Mouse (Mus musculus) lung, embryonic 16.5 days (tissue): ENCODE measurements at regions not wholly inside any gene's neighbourhood (a gene's known extent, or its start where the extent isn't known, plus 50 kb on each side); places are given as distances from the start of the nearest gene placed in this dataset.

Experiments used
- ATAC-seq: fragments of 200-750 bp; cut with Nextera tagmentation; 2 replicates; pipeline ENCODE4 v1.8.0; 2017; ENCODE audit warnings: low read depth, mild to moderate bottlenecking, moderate library complexity
- H3K27ac ChIP-seq: fragments of 300-500 bp; sonication (generic); 2 replicates; pipeline ENCODE4 v1.5.1; 2014; ENCODE audit warnings: mild to moderate bottlenecking, control low read depth, low read length
- H3K27me3 ChIP-seq: fragments of 300-500 bp; sonication (generic); 2 replicates; pipeline ENCODE4 v1.6.1; 2014; ENCODE audit warnings: low read depth, low read length, mixed read lengths; ENCODE audit not compliant: control insufficient read depth, insufficient read depth
- H3K36me3 ChIP-seq: fragments of 300-500 bp; sonication (generic); 2 replicates; pipeline ENCODE4 v1.6.1; 2014; ENCODE audit warnings: low read length; ENCODE audit not compliant: control insufficient read depth, insufficient read depth
- H3K4me1 ChIP-seq: fragments of 300-500 bp; sonication (generic); replicated peaks from 2 replicates; pipeline ENCODE4 v1.6.1; 2014; ENCODE audit warnings: low read length, mixed read lengths; ENCODE audit not compliant: control insufficient read depth, insufficient read depth
- H3K4me2 ChIP-seq: fragments of 300-500 bp; sonication (generic); 2 replicates; pipeline ENCODE4 v1.6.1; 2014; ENCODE audit warnings: low read depth, low read length, control low read depth
- H3K4me3 ChIP-seq: fragments of 300-500 bp; sonication (generic); 2 replicates; pipeline ENCODE4 v1.5.1; 2014; ENCODE audit warnings: mild to moderate bottlenecking, low read length, control low read depth
- H3K9ac ChIP-seq: fragments of 300-500 bp; sonication (generic); 2 replicates; pipeline ENCODE4 v1.6.1; 2014; ENCODE audit warnings: low read length, control low read depth
- H3K9me3 ChIP-seq: fragments of 300-500 bp; sonication (generic); 2 replicates; pipeline ENCODE4 v1.6.1; 2016; ENCODE audit warnings: low read length; ENCODE audit not compliant: control insufficient read depth
- WGBS: fragments of 180-500 bp; shearing (Covaris S2); extraction: QIAGEN DNeasy Blood & Tissue Kit; methylation state at CpG from one replicate; pipeline ENCODE4 v1.1.7; 2014; 5-methylcytosine and 5-hydroxymethylcytosine counted together

DNA sequence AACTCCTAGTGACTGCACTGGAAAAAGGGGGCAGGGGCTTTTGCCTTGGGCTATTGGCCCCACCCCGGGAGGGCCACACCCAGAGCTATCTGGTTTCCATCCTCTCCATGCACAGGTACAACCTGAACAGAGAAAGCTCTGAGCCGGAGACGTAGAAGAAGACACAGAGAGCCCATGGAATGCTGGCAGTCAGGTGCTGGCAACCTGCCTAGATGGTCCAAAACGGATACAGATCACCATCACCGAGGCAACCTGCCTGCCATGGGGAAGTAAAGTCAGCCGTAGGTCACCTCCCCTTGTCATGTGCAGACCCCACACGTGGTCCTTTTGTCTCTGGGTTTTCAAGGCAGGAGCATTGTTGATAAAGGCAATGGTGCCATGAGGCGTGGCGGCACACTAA is 164.0 kb downstream of the Cct6b start:
- no peak for ATAC-seq
- no peak overlapping the region for H3K27ac ChIP-seq
- H3K4me2 ChIP-seq, result no peak overlapping the region
- 59% methylated on average over 9 of the region's 9 CpGs for WGBS
- no peak overlapping the region for H3K4me3 ChIP-seq
- no peak overlapping the region for H3K9ac ChIP-seq
- no peaks in the 10 kb centered on the region for H3K4me1 ChIP-seq
- H3K36me3 ChIP-seq, result no peaks in the 10 kb centered on the region
- peaks cover 6% of the 10 kb centered on the region; the same call in 1 of the 2 replicates for H3K27me3 ChIP-seq
- no peaks in the 10 kb centered on the region for H3K9me3 ChIP-seq

- Histone ChIP-seq H3K27me3 (peaks cover 6% of the 10 kb centered on the region; the same call in 1 of the 2 replicates), H3K4me2 (no peak overlapping the region), H3K4me1 (no peaks in the 10 kb centered on the region), H3K4me3 (no peak overlapping the region), H3K27ac (no peak overlapping the region), H3K9ac (no peak overlapping the region), H3K9me3 (no peaks in the 10 kb centered on the region), H3K36me3 (no peaks in the 10 kb centered on the region)
- 15% methylated on average over 6 of the region's 6 CpGs for WGBS
- ATAC-seq, result no peak
Measured at GRCm38 (mm10) chr11:82597757-82598156, 166.4 kb downstream of the Cct6b start.

DNA sequence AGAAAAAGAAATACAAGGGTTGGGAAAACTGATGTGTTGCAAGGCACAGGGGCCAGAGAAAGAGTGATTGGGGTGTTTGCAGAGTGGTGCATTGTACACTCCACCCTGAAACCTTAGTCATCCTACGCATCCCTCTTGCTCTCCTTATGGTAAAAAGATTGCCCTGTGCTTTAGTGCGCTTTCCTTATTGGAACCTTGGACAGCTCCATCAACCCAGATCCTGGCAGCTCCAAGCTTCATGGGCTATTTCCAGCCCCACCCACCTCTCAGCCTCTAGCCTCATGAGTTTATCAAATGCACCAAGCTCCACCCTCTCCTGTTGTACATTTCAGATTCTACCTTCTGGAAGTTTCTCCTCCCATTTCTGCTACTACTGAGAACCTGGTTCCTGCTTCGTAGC is 167.3 kb downstream of the Cct6b start:
- no peak overlapping the region for H3K4me3 ChIP-seq
- no peak overlapping the region for H3K4me2 ChIP-seq
- ATAC-seq, result no peak
- H3K36me3 ChIP-seq, result no peaks in the 10 kb centered on the region
- peaks cover 6% of the 10 kb centered on the region; the same call in 1 of the 2 replicates for H3K27me3 ChIP-seq
- H3K4me1 ChIP-seq, result no peaks in the 10 kb centered on the region
- no peak overlapping the region for H3K9ac ChIP-seq
- 52% methylated on average over 3 of the region's 3 CpGs for WGBS
- H3K9me3 ChIP-seq, result no peaks in the 10 kb centered on the region
- H3K27ac ChIP-seq, result no peak overlapping the region

DNA sequence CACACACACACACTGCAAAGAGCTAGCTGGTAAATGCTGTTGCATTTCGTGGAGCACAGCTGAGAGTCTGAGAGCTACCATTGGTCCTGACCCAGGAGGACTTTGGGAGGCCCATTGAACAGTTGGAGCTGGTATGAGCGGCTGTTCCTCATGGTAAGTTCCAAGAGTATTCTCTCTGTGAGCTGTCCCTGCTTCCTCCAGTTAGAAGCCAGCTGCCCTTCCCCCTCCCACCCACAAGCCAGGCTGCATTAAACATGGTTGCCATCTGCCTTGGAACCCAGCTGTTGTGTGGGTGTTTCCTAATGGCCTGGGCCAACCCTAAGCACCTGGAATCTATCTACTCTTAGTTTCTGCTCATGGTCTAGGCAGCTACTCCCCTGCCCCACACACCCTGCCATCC is 174.4 kb downstream of the Cct6b start:
- WGBS, result 53% methylated on average over 2 of the region's 2 CpGs

GRCm38 (mm10) chr11:82588744-82589143 is 175.4 kb downstream of the Cct6b start:
- Histone ChIP-seq H3K4me2 (no peak overlapping the region), H3K27ac (no peak overlapping the region), H3K9me3 (no peaks in the 10 kb centered on the region), H3K9ac (no peak overlapping the region), H3K36me3 (no peaks in the 10 kb centered on the region), H3K27me3 (no peaks in the 10 kb centered on the region), H3K4me3 (no peak overlapping the region), H3K4me1 (no peaks in the 10 kb centered on the region)
- WGBS, result 70% methylated on average over 5 of the region's 5 CpGs
- ATAC-seq, result no peak

More for the DNA sequence above, 174.4 kb downstream of the Cct6b start:
- no peaks in the 10 kb centered on the region for H3K36me3 ChIP-seq
- no peak for ATAC-seq
- no peak overlapping the region for H3K4me2 ChIP-seq
- H3K4me1 ChIP-seq, result no peaks in the 10 kb centered on the region
- no peak overlapping the region for H3K4me3 ChIP-seq
- no peak overlapping the region for H3K9ac ChIP-seq
- H3K9me3 ChIP-seq, result no peaks in the 10 kb centered on the region
- no peak overlapping the region for H3K27ac ChIP-seq
- H3K27me3 ChIP-seq, result no peaks in the 10 kb centered on the region

DNA sequence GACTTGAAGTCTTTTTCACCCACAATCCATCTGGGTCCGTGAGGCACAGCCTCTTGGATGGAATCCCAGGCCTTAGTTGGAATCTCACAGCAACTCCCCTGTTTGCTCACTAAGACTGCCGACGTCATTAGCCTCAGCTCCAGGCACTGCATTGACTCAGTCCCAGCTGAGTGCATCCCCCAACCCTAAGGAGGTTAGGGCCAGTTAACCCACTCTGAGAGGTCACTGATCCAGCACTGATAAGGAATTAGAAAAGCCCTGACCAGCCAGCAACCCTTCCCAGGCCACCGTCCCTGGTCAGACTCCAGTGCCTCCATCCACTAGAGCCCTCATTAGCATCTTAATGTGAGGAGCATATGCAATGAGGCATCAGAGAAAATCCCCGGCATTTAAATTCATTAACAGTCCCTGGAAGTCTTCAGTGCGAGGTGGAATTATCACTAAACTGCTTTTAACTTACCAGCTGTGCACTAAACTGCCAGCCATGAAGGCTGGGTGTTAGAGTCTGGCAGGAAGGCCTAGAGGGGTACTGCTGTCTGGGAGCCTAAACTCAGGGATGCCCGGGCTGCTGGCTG is 184.2 kb downstream of the Cct6b start:
- no peak for ATAC-seq
- H3K9me3 ChIP-seq, result no peaks in the 10 kb centered on the region
- H3K27me3 ChIP-seq, result no peaks in the 10 kb centered on the region
- no peak overlapping the region for H3K4me3 ChIP-seq
- H3K27ac ChIP-seq, result no peak overlapping the region
- H3K36me3 ChIP-seq, result no peaks in the 10 kb centered on the region
- no peak overlapping the region for H3K4me2 ChIP-seq
- H3K9ac ChIP-seq, result no peak overlapping the region
- 22% methylated on average over 7 of the region's 7 CpGs for WGBS
- H3K4me1 ChIP-seq, result no peaks in the 10 kb centered on the region

GRCm38 (mm10) chr11:82576019-82576418 is 187.3 kb downstream of the Tmem132e start:
- H3K9me3 ChIP-seq, result no peaks in the 10 kb centered on the region
- H3K9ac ChIP-seq, result no peak overlapping the region
- no peaks in the 10 kb centered on the region for H3K36me3 ChIP-seq
- WGBS, result 55% methylated on average over 3 of the region's 3 CpGs
- no peak overlapping the region for H3K4me2 ChIP-seq
- no peaks in the 10 kb centered on the region for H3K4me1 ChIP-seq
- no peak overlapping the region for H3K27ac ChIP-seq
- H3K27me3 ChIP-seq, result no peaks in the 10 kb centered on the region
- no peak for ATAC-seq
- no peak overlapping the region for H3K4me3 ChIP-seq

GRCm38 (mm10) chr11:82573126-82573525 is 184.4 kb downstream of the Tmem132e start:
- Histone ChIP-seq H3K27me3 (no peaks in the 10 kb centered on the region), H3K9me3 (no peaks in the 10 kb centered on the region), H3K36me3 (no peaks in the 10 kb centered on the region), H3K4me1 (no peaks in the 10 kb centered on the region), H3K4me3 (no peak overlapping the region), H3K27ac (no peak overlapping the region), H3K9ac (no peak overlapping the region), H3K4me2 (no peak overlapping the region)
- whole genome bisulfite sequencing, result 70% methylated on average over 4 of the region's 4 CpGs
- no peak for ATAC-seq

DNA sequence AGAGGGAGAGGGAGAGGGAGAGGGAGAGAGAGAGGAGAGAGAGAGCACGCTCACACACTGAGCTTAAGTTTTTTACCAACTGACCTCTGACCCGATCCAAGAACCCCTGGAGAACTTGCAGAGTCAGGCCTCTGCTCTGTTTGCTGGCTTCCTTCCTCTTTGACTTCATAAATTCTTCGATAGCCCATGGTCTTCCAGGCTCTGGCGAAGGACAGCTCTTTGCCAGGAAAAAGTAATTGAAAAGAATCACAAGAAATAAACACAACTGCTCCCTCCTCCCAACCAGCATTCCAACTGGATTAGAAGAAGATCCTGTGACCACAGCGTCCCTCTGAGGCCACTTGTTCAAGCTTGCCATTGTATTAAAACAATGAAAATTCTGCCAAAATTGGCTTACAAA is 182.8 kb downstream of the Tmem132e start:
- H3K9ac ChIP-seq, result no peak overlapping the region
- no peaks in the 10 kb centered on the region for H3K27me3 ChIP-seq
- H3K4me3 ChIP-seq, result no peak overlapping the region
- no peaks in the 10 kb centered on the region for H3K36me3 ChIP-seq
- 8% methylated on average over 5 of the region's 5 CpGs for WGBS
- no peaks in the 10 kb centered on the region for H3K9me3 ChIP-seq
- H3K4me1 ChIP-seq, result no peaks in the 10 kb centered on the region
- H3K27ac ChIP-seq, result no peak overlapping the region
- ATAC-seq, result 0 out of 2 replicates have a peak, but pooled peaks have one; percentile 17
- no peak overlapping the region for H3K4me2 ChIP-seq

DNA sequence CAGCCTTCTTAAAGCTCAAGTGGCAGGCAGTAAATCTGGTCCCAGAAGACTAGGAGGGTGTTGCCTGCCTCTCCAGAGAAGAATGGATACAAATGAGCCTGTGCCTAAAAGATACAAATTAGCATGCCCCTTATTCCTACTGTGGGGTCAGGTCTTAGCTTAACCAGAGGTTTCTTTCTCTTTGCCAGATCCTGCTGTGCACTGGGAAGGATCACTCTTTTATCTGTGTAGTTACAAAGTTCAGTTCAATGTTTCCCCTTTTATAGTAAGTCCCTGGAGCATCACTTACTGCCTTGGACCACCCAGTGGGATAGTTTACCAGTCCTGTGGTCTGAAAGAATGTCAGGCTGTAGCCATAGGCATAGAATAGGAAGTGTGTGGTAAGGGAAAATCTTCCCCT is 181.1 kb downstream of the Tmem132e start:
- Histone ChIP-seq H3K9ac (no peak overlapping the region), H3K36me3 (no peaks in the 10 kb centered on the region), H3K4me3 (no peak overlapping the region), H3K27me3 (no peaks in the 10 kb centered on the region), H3K4me2 (no peak overlapping the region), H3K27ac (no peak overlapping the region), H3K9me3 (no peaks in the 10 kb centered on the region), H3K4me1 (no peaks in the 10 kb centered on the region)
- no peak for ATAC-seq
